Mouse (Mus musculus) liver, adult 2 months (tissue): Measurements from ENCODE around the gene Olfml2a.

ENCODE experiments used
- CTCF ChIP-seq: fragments of 200-500 bp; IDR thresholded peaks from 2 replicates; pipeline ENCODE4 v1.5.1; 2011; ENCODE audit warnings: low read depth, low read length, control low read depth
- POLR2A ChIP-seq: fragments of 200-500 bp; IDR thresholded peaks from 2 replicates; pipeline ENCODE4 v1.6.1; 2011; ENCODE audit warnings: low read length, control low read depth; ENCODE audit not compliant: insufficient read depth; ENCODE audit errors: extremely low read depth

GRCm38 (mm10) chr2:38986580-38986979 is 54.8 kb downstream of the Olfml2a start:
- no peak for TF ChIP-seq CTCF
- TF ChIP-seq POLR2A, result no peak
